Mouse (Mus musculus) small intestine, adult 2 months (tissue): ENCODE measurements around the gene Timm13.

Experiments used
- CTCF ChIP-seq: fragments of 200-500 bp; IDR thresholded peaks from 2 replicates; pipeline ENCODE4 v1.5.1; 2012; ENCODE audit warnings: low read depth, mild to moderate bottlenecking, control low read depth, inconsistent platforms, low read length, moderate library complexity, mixed read lengths; ENCODE audit not compliant: insufficient replicate concordance, insufficient read length; ENCODE audit errors: extremely low read depth
- POLR2A ChIP-seq: fragments of 200-500 bp; IDR thresholded peaks from 2 replicates; pipeline ENCODE4 v1.6.1; 2012; ENCODE audit warnings: low read depth, mild to moderate bottlenecking, control low read depth, inconsistent platforms, low read length, moderate library complexity

DNA sequence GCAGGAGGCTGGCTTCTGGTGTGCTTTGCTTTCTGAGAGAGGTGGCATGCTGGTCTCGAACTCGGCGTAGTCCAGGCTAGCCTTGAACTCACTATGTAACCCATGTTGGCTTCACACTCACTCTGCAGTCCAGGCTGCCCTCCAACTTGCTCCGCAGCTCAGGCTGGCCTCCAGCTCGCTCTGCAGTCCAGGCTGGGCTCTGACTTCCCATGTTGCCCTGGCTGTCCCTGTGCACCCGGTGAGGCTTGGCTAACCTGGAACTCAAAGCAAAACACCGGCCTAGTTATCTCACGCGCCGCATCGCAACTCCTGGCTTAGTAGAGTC lies 45.1 kb downstream of the Timm13 start:
- TF ChIP-seq CTCF, result no peak
- no peak for TF ChIP-seq POLR2A
